Mouse (Mus musculus) lung, postnatal 4 days (tissue): ENCODE data around the gene Fam69a.
"Not testable (repeated sequence)": the region's sequence is repeated elsewhere in the genome, so short reads cannot be mapped to it uniquely, and the experiment has no call there.

Experiments
- DNase-seq, 2 experiments: peaks; one replicate each; pipeline ENCODE4 v3.0.0; 2021

The Fam69a gene

DNA sequence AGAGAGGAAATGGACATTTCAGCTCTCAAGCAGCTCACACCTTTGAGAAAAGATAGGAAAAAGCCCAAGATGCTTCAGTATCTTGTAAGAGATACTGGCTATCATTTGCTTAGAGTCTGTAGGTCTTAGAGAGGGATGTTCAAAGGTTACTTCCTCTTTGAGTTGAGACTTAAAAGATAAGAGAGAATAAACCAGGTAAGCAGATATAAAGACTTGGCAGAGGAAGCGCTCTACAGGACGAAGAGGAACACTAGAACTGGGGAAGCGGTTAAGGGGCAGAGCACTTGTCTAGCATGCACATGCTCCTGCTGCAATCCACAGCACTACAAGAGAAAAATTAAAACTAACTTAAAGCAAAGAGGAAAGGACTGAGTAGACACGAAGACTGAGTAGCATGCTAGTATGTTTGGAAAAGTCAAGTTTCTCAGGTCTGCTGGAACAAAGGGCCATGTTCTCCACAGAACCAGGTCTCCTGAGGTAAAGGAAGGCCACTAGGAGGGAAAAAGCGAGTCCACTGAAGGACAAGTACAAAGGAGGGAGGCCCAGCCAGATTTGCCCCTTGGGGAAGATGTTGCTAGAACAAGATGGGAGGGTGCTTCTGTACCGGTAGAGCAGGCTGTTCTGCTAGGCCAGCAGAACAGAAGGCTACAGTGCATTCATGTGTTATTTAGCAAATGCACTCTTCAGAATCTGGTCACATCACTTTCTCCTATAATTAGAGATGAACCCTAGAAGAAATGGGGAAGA is 8.4 kb downstream of the Fam69a start:
- DNase-seq = no peak

DNA sequence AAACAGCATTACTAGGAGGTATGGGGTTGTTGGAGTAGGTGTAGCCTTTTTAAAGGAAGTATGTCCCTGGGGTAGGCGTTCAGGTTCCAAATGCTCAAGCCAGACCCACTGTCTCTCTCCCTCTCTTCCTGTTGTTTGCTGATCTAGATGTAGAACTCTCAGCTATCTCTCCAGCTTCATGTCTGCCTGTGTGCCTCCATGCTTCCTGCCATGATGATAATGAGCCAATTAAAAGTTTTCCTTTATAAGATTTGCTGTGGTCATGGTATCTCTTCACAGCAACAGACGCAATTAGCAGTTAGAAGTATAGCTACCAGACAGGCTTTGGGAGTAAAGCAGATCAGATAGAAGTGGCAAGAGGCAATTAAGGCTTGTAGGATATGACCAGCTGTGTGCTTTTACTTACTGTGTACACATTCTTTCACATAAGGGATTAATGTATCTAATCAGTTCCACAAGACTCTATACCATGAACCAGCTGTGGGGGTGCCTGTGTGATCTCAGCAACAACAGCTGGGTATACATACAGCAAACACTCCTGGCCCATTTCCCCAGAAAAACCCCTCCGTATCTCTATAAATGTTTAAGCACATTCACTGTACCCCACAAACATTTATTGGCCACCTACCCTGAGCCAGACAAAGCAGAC is 9.1 kb downstream of the Fam69a start:
- no peak for DNase-seq

DNA sequence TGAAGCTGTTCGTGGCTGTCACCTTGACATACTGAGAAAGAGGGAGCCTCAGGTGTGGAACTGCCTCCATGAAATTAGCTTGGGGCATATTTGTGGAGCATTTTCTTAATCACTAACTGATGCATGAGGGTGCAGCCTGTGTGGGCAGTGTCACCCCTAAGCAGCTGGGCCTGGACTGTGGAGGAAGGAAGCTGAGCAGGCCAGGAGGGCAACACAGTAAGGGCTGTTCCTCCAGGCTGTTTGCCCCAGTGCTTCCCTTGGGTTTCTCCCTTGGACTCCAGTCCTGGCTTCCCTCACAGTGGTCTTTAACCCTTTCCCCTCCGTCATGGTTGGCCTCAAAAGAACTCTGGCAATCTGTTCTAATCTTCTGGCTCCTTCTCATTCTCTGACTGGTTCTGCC is 13.6 kb downstream of the Fam69a start:
- no peak for DNase-seq

DNA sequence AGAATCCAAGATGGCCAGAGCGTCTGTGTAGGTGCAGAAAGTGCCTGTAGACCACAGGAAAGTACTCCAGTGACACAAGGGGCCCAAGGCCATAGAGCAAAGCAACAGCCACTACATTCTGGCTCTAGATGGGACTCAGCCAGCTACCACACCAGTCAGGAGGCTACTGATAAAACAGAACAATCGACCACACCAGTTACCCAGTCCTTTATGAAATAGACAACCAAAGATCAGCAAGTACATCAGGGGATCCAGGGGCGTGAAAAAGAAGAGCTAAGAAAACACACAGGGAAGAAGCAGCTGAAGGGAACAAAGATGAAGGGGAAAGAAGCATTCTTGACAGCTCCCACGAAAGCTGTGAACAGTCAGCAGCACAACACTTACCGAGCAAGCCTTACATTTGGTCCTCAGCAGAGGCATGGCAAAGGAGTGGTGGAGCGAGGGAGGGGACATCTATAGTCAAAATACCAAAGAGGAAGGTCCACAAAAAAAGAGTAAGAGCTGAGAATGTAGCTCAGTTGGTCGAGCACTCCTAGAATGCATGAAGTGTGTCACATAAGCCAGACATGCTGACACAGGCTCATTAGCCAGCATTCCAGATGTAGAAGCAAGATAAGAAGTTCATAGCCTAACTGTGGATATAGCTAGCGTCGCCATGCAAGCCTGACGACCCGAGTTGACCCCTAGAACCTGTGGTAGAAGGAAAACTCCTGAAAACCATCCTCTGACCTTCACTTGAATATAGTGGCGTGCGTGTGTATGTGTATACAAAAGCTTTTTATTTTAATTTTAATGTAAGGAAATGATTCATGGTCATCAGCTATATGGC is 14.2 kb downstream of the Fam69a start:
- no peak for DNase-seq

DNA sequence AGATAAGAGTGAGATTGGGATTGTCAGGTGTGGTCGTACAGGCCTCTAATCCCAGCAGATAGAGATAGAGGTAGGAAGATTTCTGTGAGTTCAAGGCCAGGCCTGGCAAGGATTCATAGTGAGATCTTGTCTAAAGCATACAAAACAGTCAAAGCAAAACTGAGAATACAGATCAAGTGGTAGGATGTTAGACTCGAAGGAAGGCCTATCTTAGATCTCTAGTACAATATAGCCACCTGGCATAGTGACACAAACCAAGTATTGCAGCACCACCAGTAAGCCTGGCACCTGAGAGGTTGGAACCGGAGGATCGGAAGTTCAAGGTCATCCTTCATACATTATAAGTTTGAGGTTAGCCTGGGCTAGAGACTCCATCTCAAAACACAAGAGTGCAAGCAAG is 15.8 kb downstream of the Fam69a start:
- DNase-seq = no peak

DNA sequence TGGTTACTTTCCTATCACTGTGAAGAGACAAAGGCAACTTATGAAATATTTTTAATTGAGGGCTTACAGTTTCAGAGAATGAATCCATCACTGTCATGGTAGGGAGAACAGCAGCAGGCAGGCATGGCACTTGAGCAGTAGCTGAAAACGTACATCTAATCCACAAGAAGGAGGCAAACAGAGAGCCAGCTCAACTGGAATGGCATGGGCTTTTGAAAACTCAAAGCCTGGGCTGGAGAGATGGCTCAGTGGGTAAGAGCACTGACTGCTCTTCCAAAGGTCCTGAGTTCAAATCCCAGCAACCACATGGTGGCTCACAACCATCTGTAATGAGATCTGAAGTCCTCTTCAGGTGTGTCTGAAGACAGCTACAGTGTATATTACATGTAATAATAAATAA is 17.1 kb downstream of the Fam69a start:
- not testable (repeated sequence) for DNase-seq

DNA sequence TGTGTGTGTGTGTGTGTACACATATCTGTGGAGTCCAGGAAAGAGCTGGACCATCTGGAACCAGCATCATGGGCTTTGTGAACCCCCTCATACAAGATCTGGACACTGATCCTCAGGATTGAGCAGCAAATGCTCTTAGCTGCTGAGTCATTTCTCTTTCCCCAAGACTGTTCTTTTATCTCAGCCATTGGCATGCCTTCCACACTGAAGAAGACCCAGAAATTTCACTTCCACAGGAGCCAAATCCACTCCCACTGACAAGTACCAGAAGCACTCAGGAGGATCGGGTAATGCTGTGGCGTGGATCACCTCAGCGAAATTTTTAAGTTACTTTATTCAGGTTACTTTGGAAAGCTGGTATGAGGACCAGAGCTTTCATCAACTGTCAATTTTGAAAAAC is 18.8 kb downstream of the Fam69a start:
- DNase-seq = no peak

DNA sequence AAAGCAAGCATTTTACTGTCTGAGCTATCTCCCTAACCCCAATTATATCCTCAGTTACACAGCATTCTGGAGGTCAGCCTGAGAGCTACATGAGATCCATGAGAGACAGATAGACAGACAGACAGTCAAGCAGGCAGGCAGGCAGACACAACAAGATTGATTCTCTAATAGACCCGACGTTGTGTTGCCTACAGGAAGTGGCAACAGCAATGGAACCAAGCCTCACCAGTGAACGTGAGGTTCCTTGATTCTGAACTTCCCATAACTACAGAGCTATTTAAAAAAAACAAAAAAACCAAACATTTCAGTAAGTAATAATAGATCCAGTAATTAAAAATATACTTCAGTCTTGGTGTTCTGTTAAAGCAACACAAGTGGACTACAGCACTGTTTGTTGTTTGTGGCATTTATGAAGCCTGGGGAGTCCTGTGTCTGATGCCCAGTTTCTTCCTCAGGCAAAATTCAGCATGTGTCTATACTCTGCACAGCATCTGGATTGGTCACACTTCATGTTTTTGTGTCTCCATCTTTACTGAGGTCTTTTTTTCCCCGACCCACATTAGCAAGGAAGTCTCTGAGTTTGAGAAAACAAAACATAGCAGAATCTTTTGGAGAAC is 19.9 kb downstream of the Fam69a start:
- no peak for DNase-seq

DNA sequence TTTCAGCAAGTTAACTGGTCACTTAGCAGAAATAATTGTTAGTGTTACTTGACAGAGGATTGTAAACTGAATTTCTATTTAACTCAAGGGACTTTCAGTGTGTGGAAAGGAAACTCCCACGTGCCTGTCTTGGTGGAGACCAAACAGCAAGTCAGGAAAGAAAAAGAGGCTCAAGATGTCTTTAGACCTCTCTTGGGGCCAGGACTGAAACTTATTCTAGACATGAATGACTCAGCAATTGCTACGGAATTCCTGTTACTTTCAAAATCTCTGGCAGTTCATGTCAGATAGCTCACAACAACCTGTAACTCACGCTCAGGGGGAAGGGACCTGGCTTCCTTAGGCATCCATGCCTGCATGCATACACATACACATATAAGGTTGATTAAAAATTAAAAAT is 20.7 kb downstream of the Fam69a start:
- no peak for DNase-seq

DNA sequence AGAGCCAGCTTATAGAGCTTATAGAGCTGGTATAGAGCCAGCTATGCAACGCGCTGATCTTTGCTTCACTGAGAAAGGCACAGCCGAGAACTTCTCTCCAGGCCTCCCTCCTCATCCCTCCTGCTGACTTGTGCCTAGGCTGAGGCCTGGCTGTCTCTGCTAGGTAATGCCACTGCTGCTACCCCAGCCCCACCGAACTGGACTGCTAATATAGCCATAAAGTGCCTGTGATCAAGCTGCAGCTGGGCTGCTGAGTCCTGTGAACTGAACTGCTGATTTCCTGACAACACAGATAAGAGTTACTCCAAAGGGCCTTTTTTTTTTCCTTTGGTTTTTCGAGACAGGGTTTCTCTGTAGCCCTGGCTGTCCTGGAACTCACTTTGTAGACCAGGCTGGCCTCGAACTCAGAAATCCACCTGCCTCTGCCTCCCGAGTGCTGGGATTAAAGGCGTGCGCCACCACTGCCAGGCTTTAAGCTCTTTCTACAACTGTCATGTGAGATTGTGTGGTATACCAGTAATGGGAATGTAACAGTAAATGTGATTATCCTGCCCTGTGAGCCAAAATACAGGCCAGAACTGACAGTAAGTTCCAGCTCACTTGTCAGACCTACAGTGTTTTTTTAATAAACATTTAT is 21.4 kb downstream of the Fam69a start:
- no peak for DNase-seq

DNA sequence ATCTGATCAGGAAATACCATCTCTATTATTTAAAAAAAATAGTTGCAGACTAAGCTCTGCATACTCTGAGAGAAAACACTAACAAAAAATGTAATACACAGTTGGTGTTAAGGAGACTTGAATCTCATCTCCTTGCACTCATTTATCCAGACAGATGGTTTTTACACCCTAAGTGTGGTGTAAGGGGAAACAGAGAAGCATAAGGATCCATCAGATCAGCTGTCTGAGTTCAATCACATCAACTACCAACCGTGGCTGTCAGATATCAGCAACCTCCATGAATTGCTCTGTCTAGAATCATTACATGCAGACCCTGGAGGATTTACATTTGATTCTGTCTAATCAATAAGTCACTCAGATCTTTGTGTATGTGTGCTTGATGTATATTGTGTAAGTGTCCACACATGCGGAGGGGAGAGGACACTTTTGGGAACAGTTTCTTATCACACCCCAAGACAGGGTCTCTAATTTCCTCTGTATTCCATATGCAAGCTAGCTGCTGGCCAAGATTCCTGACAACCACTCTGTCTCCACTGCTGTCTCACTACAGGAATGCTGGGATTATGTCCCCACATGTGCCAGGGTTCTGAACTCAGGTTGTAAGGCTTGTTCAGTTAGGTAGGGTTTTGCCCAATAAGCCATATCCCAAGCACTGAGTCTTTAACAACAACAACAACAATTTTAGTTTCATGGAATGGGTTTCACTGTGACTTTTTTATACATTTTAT is 22.7 kb downstream of the Fam69a start:
- DNase-seq = no peak

DNA sequence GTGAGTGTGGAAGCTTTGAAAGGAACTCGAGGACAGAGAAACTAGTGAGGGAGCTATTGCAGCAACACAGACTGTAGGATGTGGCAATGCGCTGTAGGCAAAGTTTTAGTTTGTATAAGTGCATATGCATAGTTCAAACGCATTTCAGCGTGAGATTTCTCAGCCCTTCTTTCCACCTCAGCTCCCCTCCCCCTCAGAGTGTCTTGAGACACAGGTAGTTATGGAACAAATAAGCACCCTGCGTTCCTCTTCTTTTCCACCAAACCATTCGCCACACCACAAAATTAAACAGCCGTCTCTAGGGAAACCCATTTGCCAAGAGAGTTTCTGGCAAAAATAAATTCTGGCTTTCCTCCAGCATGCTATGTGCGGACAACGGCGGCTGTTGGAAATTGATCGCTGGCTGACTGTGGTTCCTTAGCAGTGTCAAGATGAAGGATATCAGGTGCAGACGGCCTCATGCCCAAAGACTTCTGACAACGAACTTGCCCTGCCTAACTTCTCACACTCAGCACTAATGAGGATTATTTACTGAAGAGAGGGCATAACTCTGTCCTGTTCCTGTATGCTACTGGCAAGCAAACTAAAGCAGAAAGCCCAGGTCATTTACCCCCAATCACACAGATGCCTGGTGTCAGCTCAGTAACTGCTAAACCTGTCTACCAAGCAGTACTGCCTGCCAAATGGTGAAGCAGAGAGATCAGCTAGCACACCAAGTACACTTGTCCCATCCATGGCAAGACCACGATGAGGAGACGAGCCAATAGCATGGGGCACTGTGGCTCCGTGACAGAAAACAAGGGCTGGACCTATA is 25.2 kb downstream of the Fam69a start:
- peak; percentile 38 to 44 for DNase-seq

DNA sequence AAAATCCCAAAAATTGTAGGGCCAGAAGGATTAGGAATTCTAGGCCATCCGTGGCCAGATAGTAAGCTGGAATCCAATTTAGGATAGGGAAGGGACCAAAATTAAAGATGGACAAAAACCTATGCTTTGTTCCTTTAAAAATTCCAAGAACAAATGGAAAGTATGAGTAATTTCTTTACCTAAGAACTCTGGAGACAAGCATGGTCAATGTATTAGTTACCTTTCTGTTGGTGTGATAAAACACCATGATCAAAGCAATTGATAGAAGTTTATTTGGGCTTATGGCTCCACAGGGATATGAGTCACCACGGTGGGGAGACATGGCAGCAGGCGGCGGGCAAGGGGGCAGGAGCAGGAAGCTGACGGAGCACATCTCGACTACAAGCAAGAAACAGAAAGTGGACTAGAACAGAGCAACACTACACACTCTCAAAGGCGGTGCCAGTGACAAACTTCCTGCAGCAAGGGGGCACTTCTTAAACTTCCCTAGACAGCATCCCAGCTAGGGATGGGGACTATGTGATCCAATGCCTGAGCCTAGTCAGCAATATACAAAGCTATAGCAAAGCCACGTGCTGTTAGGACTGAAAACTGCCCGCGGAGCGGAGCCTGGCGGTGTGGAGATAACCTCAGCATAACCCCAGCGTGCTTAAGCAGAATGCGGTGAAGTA is 26.2 kb downstream of the Fam69a start:
- DNase-seq = peak; percentile 49 to 51

DNA sequence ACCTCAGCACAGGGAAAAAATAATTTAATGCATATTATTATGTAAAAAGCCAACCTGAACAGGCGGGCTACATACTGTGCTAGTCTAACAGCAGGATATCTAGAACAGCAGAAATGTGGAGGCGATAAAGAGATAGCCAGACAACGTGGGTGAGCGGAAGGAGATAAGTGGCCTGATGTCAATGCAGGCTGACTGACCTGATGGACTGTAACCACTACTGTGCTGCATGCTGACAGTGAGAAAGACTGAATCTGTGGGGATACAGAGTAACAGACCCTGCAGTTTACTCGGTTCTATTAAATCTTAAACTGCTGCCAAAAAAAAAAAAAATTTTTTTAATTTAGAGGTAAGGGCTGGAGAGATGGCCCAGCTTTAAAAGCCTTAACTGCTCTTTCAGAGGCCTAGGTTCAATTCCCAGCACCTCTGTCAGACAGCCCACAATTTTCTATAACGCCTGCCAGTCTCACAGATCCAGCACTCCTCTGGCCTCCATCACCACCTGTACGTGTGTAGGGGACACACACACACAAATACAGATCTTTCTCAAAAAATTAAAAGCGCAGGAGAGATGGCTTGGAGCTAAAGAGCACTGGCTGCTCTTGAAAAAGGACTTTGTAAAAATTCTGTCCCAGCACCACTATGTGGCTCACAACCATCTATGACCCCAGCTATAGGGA is 27.1 kb downstream of the Fam69a start:
- DNase-seq = no peak

DNA sequence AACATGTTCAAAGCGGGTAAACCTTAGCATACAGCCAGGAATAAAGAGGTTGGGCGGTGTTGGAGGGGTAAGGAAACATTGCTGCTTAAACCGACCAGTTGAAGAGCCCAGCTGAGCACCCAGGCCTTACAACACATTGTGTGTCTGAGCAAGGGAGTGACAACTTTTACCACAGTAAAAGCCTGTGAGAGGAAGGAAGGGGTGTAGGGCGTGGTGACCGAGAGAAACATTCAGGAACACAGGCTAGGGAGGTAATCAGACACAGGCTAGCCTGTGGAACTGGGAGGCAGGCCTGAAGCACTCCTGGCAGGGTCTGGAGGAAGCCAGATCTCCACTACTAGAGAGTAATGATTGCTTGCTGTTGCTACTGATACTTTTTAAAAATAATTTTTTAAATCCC is 36.2 kb downstream of the Fam69a start:
- DNase-seq = peak; percentile 40 to 55

DNA sequence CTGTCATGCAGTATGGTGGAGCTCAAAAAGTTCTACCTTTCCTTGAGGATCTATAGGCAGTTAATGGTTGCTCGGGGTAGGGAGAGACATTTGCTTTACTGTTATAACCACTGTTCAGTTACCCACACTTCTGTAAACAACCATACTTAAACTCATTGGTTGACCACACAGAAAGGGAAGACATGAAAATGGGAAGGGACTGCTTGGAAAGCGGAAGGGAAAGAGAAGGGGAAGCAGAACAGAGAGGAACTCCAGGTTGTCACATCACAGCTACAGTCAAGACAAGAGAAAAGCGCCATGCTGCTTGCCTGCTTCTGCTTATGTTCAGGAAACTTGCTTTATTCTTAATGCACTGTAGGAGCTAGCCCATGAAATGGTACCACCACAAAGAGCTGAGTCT is 37.3 kb downstream of the Fam69a start:
- DNase-seq = no peak

DNA sequence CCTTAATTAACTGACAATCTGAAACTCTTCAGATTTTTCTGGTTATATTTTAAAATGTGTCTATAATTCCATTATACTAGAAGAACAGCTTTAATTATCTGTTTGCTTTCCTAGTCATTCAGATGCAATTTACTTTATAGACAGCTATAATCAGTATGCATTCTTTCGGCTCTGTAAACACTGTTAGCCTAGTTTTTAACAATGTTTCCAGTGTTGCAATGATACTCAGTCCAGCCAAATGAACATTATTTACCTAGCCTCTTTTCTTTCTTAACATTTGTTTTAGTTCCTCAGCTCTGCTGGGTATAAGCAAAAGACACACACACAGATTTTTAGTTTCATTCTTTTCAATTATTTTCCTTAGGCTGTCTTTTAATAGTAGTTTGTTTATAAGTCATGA is 38.0 kb downstream of the Fam69a start:
- no peak for DNase-seq

DNA sequence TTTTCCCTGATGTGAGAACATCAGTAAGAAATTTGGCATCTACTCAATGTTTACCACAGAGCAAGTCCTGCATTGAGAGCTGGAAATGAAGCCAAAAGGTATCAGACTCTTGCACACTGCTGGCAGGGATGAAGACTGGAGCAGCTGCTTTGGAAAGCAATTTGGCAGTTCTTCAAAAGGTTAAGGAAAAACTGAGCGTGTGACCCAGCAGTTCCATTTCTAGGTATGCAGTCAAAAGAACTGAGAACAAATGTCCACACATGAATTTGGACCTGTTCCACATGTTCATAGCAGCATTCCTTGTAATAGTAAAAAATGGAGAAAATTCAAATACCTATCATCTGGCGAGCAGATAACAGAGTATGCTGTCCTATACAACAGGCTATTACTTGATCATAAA is 39.3 kb downstream of the Fam69a start:
- DNase-seq = peak; percentile 30 to 53

DNA sequence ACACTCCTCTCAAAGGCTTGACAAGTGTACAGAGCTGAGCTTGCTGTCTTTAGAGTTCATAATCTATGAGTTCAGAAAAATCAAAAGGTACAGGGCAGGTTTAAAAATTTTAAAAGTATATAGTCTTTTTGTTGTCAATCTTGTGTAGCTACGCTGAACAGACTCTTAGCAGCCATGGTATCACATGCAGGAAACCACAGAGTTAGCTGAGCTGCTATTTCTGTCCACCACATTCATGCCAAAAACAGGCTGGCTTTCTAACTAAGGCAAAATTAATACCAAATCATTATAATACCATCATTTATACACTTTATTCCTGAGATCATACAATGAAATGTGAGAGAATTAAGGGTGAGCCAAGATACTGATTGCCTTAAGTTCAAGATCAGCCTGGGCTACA is 40.4 kb downstream of the Fam69a start:
- no peak for DNase-seq

DNA sequence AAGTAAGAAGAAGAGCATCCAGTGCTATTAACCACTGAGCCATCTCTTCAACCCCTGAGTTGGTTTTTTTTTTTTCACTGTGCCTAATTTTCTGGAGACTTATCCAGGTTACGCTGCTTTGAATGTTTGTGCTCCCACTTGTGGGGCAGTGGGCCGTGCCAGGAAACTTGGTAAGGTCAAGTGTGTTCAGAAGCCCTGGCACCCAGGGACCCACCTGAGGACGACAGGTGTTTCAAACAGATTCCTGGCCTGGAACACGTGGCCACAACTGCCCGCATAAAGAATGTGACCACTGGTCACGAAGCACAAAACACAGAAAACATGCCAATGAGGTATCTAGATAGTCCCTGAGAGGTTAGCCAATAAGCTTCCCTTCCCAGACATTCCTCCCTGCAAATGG is 43.4 kb downstream of the Fam69a start:
- DNase-seq = peak; percentile 51 to 75
